Mouse (Mus musculus) embryonic facial prominence, embryonic 12.5 days (tissue): Measurements from ENCODE around the gene Rbm4. TPM values are rescaled to one million over a fixed set of nuclear protein-coding genes. Genes with fewer than 3 reads are reported as not detected.
"Not testable (repeated sequence)": the region's sequence is repeated elsewhere in the genome, so short reads cannot be mapped to it uniquely, and the experiment has no call there.

ENCODE experiments used
- ATAC-seq: fragments of 200-750 bp; cut with Nextera tagmentation; 2 replicates; pipeline ENCODE4 v1.8.0; 2017; ENCODE audit not compliant: insufficient number of reproducible peaks, insufficient read depth, low FRiP score, low TSS enrichment
- H3K27ac ChIP-seq: fragments of 300-500 bp; sonication (generic); 2 replicates; pipeline ENCODE4 v1.5.1; 2016; ENCODE audit warnings: mild to moderate bottlenecking
- H3K27me3 ChIP-seq: fragments of 300-500 bp; sonication (generic); 2 replicates; pipeline ENCODE4 v1.6.1; 2016; ENCODE audit warnings: mild to moderate bottlenecking, moderate library complexity
- H3K36me3 ChIP-seq: fragments of 300-500 bp; sonication (generic); 2 replicates; pipeline ENCODE4 v1.6.1; 2016; ENCODE audit warnings: mild to moderate bottlenecking
- H3K4me1 ChIP-seq: fragments of 300-500 bp; sonication (generic); 2 replicates; pipeline ENCODE4 v1.6.1; 2016
- H3K4me2 ChIP-seq: fragments of 300-500 bp; sonication (generic); replicated peaks from 2 replicates; pipeline ENCODE4 v1.6.1; 2016; ENCODE audit warnings: mild to moderate bottlenecking, moderate library complexity
- H3K4me3 ChIP-seq: fragments of 300-500 bp; sonication (generic); 2 replicates; pipeline ENCODE4 v1.5.1; 2016; ENCODE audit warnings: mild to moderate bottlenecking
- H3K9ac ChIP-seq: fragments of 300-500 bp; sonication (generic); 2 replicates; pipeline ENCODE4 v1.6.1; 2016; ENCODE audit warnings: mild to moderate bottlenecking, moderate library complexity
- H3K9me3 ChIP-seq: fragments of 300-500 bp; sonication (generic); 2 replicates; pipeline ENCODE4 v1.6.1; 2016; ENCODE audit warnings: mild to moderate bottlenecking, moderate library complexity
- WGBS: fragments of 180-500 bp; shearing (Covaris S2); methylation state at CpG from one replicate; pipeline ENCODE4 v1.1.7; 2016; 5-methylcytosine and 5-hydroxymethylcytosine counted together
- polyA plus RNA-seq: library from polyadenylated mRNA; unstranded; fragments of >200 nt; fragmentation: Nextera tagmentation; extraction: Ambion mirVana; gene quantifications from 2 replicates; pipeline ENCODE4 v1.2.1, GENCODE M21; 2016

Rbm4 gene
- polyA plus RNA-seq, 1 experiment from 2014 or later = 89.3 TPM

- no peaks in the 10 kb centered on the region for H3K9me3 ChIP-seq
- no peak for ATAC-seq
- no peaks in the 10 kb centered on the region for H3K27me3 ChIP-seq
- no peak overlapping the region for H3K9ac ChIP-seq
- no peaks in the 10 kb centered on the region for H3K36me3 ChIP-seq
- no peak overlapping the region for H3K4me3 ChIP-seq
- H3K4me2 ChIP-seq = no peak overlapping the region
- H3K4me1 ChIP-seq = no peaks in the 10 kb centered on the region
- H3K27ac ChIP-seq = no peak overlapping the region
- WGBS = 70% methylated on average over 1 of the region's 1 CpGs
Observed at GRCm38 (mm10) chr19:4817182-4817835, 23.6 kb upstream of the Rbm4 start.

- no peaks in the 10 kb centered on the region for H3K36me3 ChIP-seq
- no peaks in the 10 kb centered on the region for H3K9me3 ChIP-seq
- no peak overlapping the region for H3K9ac ChIP-seq
- peaks cover 19% of the 10 kb centered on the region for H3K4me1 ChIP-seq
- H3K27ac ChIP-seq = no peak overlapping the region
- no peak overlapping the region for H3K4me2 ChIP-seq
- no peak overlapping the region for H3K4me3 ChIP-seq
- H3K27me3 ChIP-seq = no peaks in the 10 kb centered on the region
- 76% methylated on average over 5 of the region's 6 CpGs for WGBS
- ATAC-seq = no peak
Observed at GRCm38 (mm10) chr19:4813015-4813414, 19.3 kb upstream of the Rbm4 start.

GRCm38 (mm10) chr19:4812334-4812949 is 18.7 kb upstream of the Rbm4 start:
- 76% methylated on average over 8 of the region's 8 CpGs for WGBS
- H3K4me3 ChIP-seq = peak overlapping the region; percentile 92
- H3K27ac ChIP-seq = peak overlapping the region; percentile 94
- not testable (repeated sequence) for ATAC-seq, H3K9me3 ChIP-seq, H3K27me3 ChIP-seq, H3K36me3 ChIP-seq
- peaks cover 25% of the 10 kb centered on the region for H3K4me1 ChIP-seq
- H3K9ac ChIP-seq = peak overlapping the region; percentile 75
- peak overlapping the region; percentile 89 for H3K4me2 ChIP-seq

GRCm38 (mm10) chr19:4811909-4812242 is 18.2 kb upstream of the Rbm4 start:
- no peaks in the 10 kb centered on the region for H3K27me3 ChIP-seq
- H3K4me1 ChIP-seq = peaks cover 25% of the 10 kb centered on the region
- H3K36me3 ChIP-seq = no peaks in the 10 kb centered on the region
- peak overlapping the region; percentile 89 for H3K4me2 ChIP-seq
- 5% methylated on average over 12 of the region's 12 CpGs for WGBS
- peak overlapping the region; percentile 94 for H3K27ac ChIP-seq
- peak overlapping the region; percentile 92 for H3K4me3 ChIP-seq
- H3K9ac ChIP-seq = peak overlapping the region; percentile 75
- ATAC-seq = peak; percentile 47; the same call in 1 of the 2 replicates
- H3K9me3 ChIP-seq = no peaks in the 10 kb centered on the region

GRCm38 (mm10) chr19:4811063-4811908 is 17.6 kb upstream of the Rbm4 start, which contains the start of the genes Gm21992 and Rbm14:
TSS of gene Gm21992 (minus strand) at chr19:4811612.
TSS of gene Rbm14 (minus strand) at chr19:4811634.
- Histone ChIP-seq H3K27me3 (no peaks in the 10 kb centered on the region), H3K36me3 (no peaks in the 10 kb centered on the region), H3K4me3 (peak within 1 kb of the TSS; percentile 92), H3K9me3 (no peaks in the 10 kb centered on the region), H3K9ac (peak within 1 kb of the TSS; percentile 80), H3K4me2 (peak within 1 kb of the TSS; percentile 89), H3K4me1 (peaks cover 25% of the 10 kb centered on the region), H3K27ac (peak within 1 kb of the TSS; percentile 94)
- WGBS = under 1% methylated on average over 83 of the region's 83 CpGs
- peak; percentile 98 for ATAC-seq

- under 1% methylated on average over 17 of the region's 17 CpGs for WGBS
Observed at GRCm38 (mm10) chr19:4810746-4811062, 17.0 kb upstream of the Rbm4 start.

GRCm38 (mm10) chr19:4810309-4810708 is 16.6 kb upstream of the Rbm4 start:
- peak overlapping the region; percentile 80 for H3K9ac ChIP-seq
- H3K4me2 ChIP-seq = peak overlapping the region; percentile 89
- H3K4me1 ChIP-seq = peaks cover 28% of the 10 kb centered on the region
- ATAC-seq = no peak
- WGBS = 0% methylated on average over 14 of the region's 14 CpGs
- no peak overlapping the region for H3K27ac ChIP-seq
- H3K27me3 ChIP-seq = no peaks in the 10 kb centered on the region
- no peaks in the 10 kb centered on the region for H3K36me3 ChIP-seq
- no peaks in the 10 kb centered on the region for H3K9me3 ChIP-seq
- peak overlapping the region; percentile 92 for H3K4me3 ChIP-seq

More at GRCm38 (mm10) chr19:4810746-4811062, 17.0 kb upstream of the Rbm4 start:
- H3K9me3 ChIP-seq = no peaks in the 10 kb centered on the region
- ATAC-seq = no peak; the same call in 1 of the 2 replicates
- H3K27ac ChIP-seq = peak overlapping the region; percentile 94
- no peaks in the 10 kb centered on the region for H3K27me3 ChIP-seq
- H3K36me3 ChIP-seq = no peaks in the 10 kb centered on the region
- peak overlapping the region; percentile 80 for H3K9ac ChIP-seq
- H3K4me1 ChIP-seq = peaks cover 27% of the 10 kb centered on the region
- H3K4me3 ChIP-seq = peak overlapping the region; percentile 92
- H3K4me2 ChIP-seq = peak overlapping the region; percentile 89

GRCm38 (mm10) chr19:4803283-4803682 is 9.6 kb upstream of the Rbm4 start:
- Histone ChIP-seq H3K27me3 (no peaks in the 10 kb centered on the region), H3K36me3 (peaks cover 58% of the 10 kb centered on the region), H3K4me1 (peaks cover 11% of the 10 kb centered on the region), H3K9me3 (no peaks in the 10 kb centered on the region), H3K27ac (no peak overlapping the region), H3K4me2 (no peak overlapping the region), H3K9ac (no peak overlapping the region), H3K4me3 (no peak overlapping the region)
- ATAC-seq = peak; percentile 56; the same call in 1 of the 2 replicates
- WGBS = 84% methylated on average over 10 of the region's 10 CpGs

GRCm38 (mm10) chr19:4802691-4803091 is 9.0 kb upstream of the Rbm4 start:
- Histone ChIP-seq H3K4me3 (no peak overlapping the region), H3K27me3 (no peaks in the 10 kb centered on the region), H3K27ac (no peak overlapping the region), H3K36me3 (peaks cover 63% of the 10 kb centered on the region), H3K9ac (no peak overlapping the region), H3K4me1 (peaks cover 5% of the 10 kb centered on the region; the same call in 1 of the 2 replicates), H3K4me2 (no peak overlapping the region), H3K9me3 (no peaks in the 10 kb centered on the region)
- 0 out of 2 replicates have a peak, but pooled peaks have one; percentile 47 for ATAC-seq
- WGBS = 92% methylated on average over 7 of the region's 7 CpGs

GRCm38 (mm10) chr19:4799083-4799482 is 5.4 kb upstream of the Rbm4 start:
- H3K4me3 ChIP-seq = no peak overlapping the region
- no peak overlapping the region for H3K9ac ChIP-seq
- WGBS = 94% methylated on average over 5 of the region's 5 CpGs
- H3K27me3 ChIP-seq = no peaks in the 10 kb centered on the region
- H3K9me3 ChIP-seq = no peaks in the 10 kb centered on the region
- H3K36me3 ChIP-seq = peaks cover 70% of the 10 kb centered on the region
- no peak overlapping the region for H3K4me2 ChIP-seq
- H3K4me1 ChIP-seq = peaks cover 8% of the 10 kb centered on the region
- ATAC-seq = no peak
- no peak overlapping the region for H3K27ac ChIP-seq

GRCm38 (mm10) chr19:4797846-4798245 is 4.1 kb upstream of the Rbm4 start:
- Histone ChIP-seq H3K4me2 (no peak overlapping the region), H3K36me3 (peaks cover 58% of the 10 kb centered on the region), H3K9ac (no peak overlapping the region), H3K27ac (no peak overlapping the region), H3K4me3 (no peak overlapping the region), H3K27me3 (no peaks in the 10 kb centered on the region), H3K4me1 (peaks cover 8% of the 10 kb centered on the region), H3K9me3 (no peaks in the 10 kb centered on the region)
- 90% methylated on average over 2 of the region's 2 CpGs for WGBS
- ATAC-seq = no peak
